Mouse (Mus musculus): ENCODE data around the gene Dnmt1. TPM values are rescaled to one million over a fixed set of nuclear protein-coding genes. Genes with fewer than 3 reads are reported as not detected.

Gene Dnmt1
- total RNA-seq, 1 experiment from 2014 or later, result 44.6 TPM

DNA sequence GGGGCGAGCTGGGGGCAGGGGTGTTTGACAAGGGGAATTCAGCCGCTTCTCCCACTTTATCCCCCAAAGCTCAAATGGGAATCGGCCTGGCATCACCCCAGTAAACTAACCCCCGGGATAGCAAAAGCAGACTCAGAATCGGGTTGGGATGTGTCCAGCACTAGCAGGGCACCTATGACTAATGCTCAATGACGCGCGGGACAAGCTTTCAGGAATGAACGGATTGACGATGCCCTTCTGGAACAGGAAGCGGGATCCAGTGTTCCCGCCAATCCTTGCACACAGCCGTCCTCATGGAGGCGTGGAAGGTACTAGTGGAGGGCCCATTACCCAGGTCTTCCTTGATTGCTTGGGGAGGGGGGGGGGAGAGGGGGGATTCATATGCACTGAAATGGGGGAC lies 8.2 kb downstream of the Dnmt1 start:
- no peak for ATAC-seq (replicated peaks; ENCODE audit: insufficient number of reproducible peaks, low FRiP score, low TSS enrichment, poor library complexity, severe bottlenecking)

DNA sequence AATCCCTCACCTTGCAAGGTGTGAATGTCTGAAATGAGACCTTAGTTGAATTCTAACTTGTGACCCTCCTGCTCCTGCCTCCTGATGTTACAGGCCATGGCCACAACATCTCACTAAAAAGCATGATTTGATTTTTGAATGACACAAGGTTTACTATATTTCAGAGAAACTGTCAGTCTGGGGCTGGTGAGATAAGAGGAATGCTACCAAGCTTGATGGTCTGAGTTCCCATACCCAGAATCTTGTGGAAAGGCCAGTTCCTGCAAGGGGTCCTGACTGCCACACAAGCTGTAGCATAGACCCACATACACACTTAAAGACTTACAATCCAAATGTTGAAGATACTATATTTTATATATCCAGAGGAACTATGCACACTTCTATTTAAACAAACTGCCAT lies 9.3 kb downstream of the Dnmt1 start:
- no peak for ATAC-seq (replicated peaks; ENCODE audit: insufficient number of reproducible peaks, low FRiP score, low TSS enrichment, poor library complexity, severe bottlenecking)

DNA sequence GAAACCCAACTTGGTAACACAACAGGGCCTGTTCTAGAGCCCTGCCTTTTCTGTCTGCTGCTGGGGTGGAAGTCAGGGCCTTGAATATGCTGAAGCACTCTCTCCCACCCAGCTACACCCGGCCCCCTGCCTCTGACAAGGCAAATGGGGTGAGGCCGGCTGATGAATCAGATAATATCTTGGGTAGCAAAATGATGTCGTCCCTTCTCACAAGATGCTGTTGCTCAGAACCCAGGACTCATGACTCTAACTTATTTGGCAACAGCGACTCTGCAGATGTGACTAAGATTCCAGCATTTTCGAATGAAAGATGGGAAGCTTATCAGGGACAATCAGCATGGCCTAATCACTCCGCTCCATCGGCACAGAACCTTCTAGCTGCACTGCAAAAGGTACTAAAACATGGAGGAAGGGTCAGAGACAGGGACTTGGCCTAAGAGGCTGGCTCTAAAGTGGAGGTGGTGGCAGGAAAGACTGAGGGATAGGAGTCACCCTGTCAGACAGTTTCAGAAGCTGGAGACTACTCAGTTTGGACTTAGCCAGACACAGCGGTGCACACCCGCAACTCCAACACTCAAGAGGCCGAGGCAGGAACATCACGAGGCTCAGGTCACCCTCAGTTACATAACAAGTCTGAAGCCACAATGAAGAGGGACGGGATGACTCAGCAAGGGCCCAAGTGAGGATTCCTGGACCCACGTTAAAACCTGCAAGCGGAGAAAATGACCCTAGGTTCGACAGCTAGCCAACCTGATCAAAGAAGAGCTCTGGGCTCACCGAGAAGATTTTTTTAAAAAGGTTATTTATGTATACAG lies 13.4 kb downstream of the Dnmt1 start:
- no peak for ATAC-seq (replicated peaks; ENCODE audit: insufficient number of reproducible peaks, low FRiP score, low TSS enrichment, poor library complexity, severe bottlenecking)

DNA sequence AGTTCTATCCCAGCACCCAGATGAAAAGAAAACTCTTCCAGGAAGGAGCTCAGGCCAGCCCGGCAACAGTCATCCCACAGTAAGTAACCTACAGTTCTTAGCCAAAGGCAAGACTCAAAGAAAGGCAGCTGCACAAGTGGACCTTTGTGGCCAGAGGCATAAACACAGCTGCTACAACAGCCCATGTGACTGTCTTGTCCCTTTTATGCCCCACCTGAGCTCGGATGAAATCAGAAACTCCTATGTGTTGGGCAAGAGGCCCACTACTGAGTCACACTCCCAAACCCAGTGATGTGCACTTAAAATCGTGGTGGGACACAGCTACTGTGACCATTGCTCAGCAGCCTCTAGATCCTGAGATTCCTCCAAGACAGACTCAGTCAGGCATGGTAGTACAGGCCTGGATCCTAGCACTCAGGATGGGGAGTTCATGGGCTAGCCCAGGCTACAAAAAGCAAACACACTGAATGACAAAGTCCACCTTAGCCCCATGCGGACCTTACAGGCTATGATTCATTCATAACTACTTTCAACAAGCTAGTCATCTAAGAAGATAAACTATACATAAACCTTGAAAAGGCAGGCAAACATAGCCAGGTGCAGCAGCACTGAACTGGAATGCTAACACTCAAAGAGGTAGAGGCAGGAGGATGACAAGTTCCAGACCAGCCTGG lies 14.9 kb downstream of the Dnmt1 start:
- ATAC-seq (replicated peaks; ENCODE audit: insufficient number of reproducible peaks, low FRiP score, low TSS enrichment, poor library complexity, severe bottlenecking), result no peak

DNA sequence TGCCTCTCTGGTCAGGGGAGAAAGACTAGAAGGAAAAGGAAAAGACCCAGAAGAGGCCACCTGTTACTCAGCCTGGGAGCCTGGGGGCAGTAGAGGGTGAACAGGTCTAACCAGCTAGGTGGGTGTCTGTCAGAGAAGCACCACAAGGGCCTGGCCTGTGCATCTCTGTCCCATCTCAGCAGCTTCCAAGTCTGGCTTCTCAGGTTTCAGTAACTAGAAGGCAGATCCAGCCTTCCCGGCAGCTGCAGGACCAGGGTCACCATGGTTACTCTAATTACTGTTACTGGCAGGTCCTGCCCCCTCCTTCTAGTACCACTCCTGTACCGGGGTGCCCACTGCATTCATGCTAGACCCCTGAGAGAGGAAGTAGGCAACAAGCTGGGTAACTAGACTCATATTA lies 15.8 kb downstream of the Dnmt1 start:
- ATAC-seq (replicated peaks; ENCODE audit: insufficient number of reproducible peaks, low FRiP score, low TSS enrichment, poor library complexity, severe bottlenecking), result no peak

DNA sequence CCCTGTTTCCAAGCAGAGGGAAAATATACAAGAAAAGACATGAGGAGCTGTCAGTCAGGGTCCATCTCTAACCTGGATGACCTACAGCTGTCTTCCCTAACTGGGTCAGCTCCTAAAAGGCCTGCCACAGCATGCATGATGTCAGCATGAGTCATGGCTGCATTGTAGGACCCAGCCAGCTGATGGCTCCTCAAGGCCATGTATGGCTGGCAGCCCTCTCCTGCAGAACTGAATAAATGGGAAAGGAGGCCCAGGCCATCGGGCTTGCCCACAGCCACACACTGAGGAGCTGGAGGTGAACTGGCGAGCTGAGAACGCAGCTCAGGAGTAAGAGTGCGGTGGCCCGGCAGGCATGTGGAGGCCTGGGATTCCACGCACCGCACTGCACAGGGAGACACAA lies 16.3 kb downstream of the Dnmt1 start:
- ATAC-seq (replicated peaks; ENCODE audit: insufficient number of reproducible peaks, low FRiP score, low TSS enrichment, poor library complexity, severe bottlenecking), result no peak

DNA sequence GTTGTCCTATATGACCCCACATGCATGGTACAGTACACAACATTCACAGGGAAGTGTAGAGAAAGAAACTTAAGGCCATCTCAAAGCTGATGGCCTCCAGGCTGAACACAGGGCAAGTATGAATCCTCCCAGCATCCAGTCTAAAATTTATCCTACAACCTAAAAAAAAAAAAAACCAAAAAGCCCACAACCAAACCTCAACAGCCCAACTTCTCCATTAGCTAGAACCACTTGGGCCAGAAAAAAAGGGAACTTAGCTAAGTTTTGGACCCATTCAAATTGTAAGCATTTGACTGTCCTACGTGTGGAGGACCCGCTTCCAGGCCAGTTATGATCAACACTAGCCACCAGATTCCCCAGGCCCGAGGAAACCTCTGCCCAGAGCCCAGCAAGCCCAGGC lies 36.4 kb downstream of the Dnmt1 start:
- ATAC-seq (replicated peaks; ENCODE audit: insufficient number of reproducible peaks, low FRiP score, low TSS enrichment, poor library complexity, severe bottlenecking), result no peak

DNA sequence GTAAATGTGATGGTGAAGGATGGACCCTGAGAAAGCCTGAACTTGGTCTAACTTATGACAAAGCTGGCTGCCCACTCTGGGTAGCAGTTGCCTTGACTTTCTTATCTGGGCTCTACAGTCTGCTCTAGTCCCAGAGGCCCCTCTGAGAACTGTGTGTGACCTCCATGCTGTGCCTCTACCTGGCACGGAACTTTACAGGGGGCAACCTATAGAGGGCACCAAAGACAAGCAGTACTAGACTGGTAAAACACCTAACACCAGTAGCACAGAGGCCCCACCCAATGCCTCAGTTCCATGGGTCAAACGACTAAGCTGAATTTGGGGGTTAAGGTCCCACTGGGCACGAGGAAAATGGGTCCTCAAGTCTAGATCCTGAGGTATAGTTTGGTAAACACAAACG lies 43.5 kb downstream of the Dnmt1 start:
- no peak; the same call in 1 of the 2 replicates for ATAC-seq (replicated peaks; ENCODE audit: insufficient number of reproducible peaks, low FRiP score, low TSS enrichment, poor library complexity, severe bottlenecking)

DNA sequence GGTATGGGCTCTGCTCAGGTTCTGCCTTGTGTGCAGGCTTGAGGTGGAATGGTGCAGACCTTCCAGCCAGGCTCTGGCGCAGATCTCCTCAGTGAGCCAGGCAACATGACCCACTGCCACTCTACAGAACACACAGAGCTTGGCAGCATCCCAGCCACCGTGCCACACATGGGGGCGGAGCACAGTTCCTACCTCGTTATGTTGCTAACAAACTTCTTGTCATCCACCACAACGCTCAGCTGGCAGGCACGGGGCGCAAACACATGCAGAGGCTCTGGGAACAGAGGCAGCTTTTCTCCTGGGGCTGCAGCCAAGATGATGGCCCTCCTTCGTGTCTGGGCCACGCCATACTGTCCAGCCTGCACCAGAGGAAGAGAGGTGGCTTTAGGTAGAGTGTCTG lies 49.7 kb downstream of the Dnmt1 start:
- ATAC-seq (replicated peaks; ENCODE audit: insufficient number of reproducible peaks, low FRiP score, low TSS enrichment, poor library complexity, severe bottlenecking), result no peak

DNA sequence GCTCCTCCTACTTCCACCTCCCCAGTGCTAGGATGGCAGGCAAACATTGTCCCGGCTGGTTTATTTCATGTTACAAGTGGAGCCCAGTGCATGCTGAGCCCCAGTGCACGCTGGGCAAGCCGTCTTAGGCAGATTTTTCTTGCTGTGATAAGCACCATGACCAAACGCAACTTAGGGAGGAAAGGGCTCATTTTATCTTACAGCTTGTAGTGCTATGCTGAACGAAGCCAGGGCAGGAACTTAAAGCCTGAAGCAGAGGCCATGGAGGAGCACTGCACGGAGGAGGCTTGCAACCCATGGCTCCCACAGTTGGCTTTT lies 57.6 kb downstream of the Dnmt1 start:
- no peak for ATAC-seq (replicated peaks; ENCODE audit: insufficient number of reproducible peaks, low FRiP score, low TSS enrichment, poor library complexity, severe bottlenecking)

DNA sequence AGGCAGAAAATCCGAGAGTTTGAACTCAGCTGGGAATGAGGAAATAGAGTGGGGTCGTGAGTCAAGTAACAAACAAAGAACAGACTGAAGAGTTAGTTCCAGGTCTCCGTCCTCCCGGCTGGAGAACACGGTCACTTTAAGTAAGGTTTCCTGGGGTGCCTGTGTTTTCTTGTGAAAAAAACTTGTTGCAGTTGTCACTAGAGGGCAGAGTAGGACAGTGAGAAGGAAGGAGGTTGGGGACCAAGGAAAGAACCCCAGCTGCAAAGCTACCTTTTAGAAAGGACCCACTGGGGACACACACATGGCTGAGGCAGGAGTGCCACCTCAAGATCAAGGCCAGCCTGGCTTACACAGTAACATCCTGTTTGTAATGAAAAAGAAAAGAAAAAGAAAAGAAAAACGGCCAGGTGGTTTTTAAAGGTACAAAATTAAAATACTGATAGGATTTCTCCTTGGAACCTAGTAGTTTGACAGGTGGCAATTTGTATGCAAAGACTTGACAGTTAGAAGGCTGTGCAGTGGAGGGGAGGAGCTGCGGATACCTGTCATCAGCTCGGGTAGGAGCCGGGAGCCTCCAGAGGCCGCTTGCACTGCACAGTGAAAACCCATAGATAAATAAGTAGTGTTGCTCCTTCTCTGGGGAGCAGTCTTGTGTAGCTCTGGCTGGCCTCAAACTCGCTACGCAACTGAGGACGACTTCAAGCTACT lies 58.1 kb downstream of the Dnmt1 start:
- ATAC-seq (replicated peaks; ENCODE audit: insufficient number of reproducible peaks, low FRiP score, low TSS enrichment, poor library complexity, severe bottlenecking), result 0 out of 2 replicates have a peak, but pooled peaks have one; percentile 24

DNA sequence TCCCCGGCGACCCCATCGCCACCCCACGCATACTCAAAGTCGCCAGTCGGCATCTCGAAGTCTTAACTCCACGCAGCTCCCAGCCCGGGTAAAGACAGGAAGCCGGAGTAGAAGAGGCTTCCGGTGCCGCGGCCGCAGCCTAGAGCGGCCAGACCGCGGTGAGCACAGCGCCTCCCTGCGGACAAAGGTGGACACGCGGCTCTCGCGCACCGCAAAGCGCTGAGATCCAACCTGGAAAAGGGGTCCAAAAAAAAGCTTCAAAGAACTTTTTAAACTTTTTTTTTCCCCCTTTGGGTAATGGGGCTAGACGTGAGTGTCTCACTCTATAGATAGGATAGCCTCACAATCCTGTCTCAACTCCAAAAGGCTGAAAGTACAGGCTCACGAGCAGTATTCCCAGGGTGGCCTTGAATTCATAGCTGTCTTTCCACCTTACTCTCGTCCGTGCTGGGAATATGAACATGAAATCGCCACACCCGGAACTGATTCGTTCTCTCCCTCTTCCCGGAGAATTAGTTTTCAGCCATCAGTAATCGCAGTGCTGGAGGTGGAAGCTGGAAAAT lies 61.1 kb downstream of the Dnmt1 start, which contains the start of gene Eif3g:
Gene Eif3g, minus strand, starts transcription at position 113 of the 563 bp plus-strand sequence.
- peak; percentile 81 for ATAC-seq (replicated peaks; ENCODE audit: insufficient number of reproducible peaks, low FRiP score, low TSS enrichment, poor library complexity, severe bottlenecking)

DNA sequence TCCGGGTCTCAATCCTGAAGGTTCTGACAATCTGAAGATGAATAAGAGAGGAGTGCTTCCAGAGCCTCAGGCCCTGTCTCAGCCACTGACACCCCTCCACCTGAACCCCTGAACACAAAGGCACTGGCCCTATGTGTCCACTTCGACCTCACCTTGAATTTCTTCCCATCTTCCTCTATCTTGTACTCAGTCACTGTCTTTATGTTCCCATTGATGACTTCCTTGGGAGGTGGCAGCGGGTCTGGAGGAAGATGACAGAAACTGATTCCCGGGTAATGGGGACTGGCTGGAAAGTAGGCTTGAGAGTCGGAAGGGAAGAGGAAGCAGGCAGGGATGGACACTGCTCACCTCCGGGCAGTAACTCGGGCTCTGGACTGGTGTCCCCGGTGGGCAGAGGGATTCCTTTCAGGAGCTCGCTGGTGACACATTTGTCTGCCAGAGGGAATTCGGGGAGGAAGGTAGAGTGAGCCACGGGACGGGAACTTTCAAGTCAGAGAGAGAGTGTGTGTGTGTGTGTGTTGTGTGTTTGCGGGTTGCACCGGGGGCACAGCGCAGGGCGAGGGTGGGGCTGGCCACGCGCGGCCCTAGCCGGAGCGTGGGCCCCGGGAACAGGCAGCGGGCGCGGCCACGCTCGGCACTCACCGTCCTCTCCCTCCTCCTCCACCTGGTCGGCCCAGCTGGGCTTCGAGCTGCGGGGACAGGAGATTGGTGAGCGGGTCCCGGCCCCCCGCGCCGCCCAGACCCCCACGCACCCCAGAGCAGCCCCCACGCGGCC lies 61.8 kb downstream of the Dnmt1 start:
- ATAC-seq (replicated peaks; ENCODE audit: insufficient number of reproducible peaks, low FRiP score, low TSS enrichment, poor library complexity, severe bottlenecking), result no peak

DNA sequence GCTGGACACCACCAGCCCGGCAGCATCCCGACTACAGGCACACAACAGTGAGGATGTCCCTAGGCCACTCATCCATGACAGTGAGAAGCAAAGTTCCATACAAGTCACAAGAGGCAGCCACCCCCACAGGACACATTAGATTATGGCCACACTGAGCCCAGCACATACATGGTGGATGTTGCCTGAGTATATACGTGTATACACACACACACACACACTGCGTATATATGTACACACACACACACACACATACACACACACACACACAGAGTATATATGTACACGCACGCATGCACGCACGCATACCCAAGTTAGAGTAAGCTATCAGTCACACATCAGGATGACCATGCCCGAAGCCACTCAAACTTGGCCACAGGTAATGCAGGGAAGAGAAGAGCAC lies 64.3 kb downstream of the Dnmt1 start:
- ATAC-seq (replicated peaks; ENCODE audit: insufficient number of reproducible peaks, low FRiP score, low TSS enrichment, poor library complexity, severe bottlenecking), result no peak

DNA sequence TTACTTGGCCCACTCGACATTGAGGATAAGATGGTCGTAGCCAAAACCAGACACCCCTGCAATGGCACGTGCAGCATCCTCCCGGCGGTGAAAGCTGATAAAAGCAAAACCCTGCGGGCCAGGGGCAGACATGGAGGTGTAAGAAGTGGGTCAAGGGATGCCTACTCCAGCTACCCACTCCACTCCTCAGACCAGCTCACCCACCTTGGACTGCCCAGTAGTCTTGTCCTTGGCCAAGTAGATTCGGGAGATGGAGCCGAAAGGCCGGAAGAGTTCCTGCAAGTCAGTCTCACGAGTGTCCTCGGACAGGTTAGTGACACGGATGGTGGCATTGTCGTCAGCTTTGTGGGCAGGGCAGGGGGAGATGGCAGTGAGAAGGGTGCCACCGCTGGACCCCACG lies 65.1 kb downstream of the Dnmt1 start:
- ATAC-seq (replicated peaks; ENCODE audit: insufficient number of reproducible peaks, low FRiP score, low TSS enrichment, poor library complexity, severe bottlenecking), result no peak

DNA sequence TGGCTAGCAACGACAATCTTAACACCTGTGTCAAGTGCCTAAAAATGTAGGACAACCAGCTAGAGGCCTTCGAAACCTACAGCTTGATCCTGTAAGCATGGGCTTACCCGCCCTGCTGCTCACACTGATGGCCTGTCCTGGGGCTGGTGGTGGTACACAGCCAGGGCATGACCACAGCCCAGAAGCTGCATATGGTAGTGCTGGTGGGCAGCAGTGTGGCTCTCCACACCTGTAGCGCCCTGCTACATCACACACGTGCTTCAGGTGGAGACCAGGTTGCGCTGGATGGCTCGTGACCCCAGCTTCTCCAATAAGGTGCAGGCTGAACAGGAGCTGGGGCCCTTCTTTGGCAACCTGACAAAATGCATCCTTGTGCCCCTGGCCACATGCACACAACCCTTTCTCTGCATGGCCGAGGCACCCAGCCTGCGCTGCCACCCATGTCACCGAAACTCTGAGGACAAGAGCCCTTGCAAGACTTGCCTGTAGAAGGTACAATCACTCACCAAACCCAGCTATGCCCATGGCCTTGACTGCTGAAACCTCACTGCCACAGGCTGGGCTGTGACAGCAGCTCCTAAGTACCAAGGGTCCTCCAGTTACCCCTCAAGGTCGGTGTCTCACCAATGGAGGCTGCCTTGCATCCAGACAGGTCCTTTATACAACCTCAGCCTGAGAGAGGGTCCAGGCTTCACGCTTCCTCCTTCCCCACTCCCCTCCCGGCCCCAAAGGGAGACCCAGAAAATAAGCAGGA lies 65.9 kb downstream of the Dnmt1 start:
- ATAC-seq (replicated peaks; ENCODE audit: insufficient number of reproducible peaks, low FRiP score, low TSS enrichment, poor library complexity, severe bottlenecking), result no peak

DNA sequence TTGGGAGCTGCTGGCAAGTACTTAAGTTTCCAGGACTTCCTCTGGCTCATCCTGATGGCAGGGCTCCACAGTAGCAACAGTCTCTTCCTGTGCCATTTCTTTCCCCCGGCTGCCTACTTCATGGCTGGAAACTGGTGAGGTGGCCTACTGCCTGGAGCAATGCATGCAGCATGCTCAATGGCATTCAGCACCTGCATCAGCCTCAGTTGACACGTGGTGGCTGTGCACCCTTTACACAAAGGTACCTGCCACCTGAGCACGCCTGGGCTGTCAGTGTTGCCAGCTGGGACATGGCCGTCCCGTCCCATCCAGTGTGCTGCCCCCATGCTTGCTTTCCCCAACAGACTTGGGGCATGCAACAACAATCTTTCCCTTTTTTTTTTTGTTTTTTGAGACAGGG lies 66.6 kb downstream of the Dnmt1 start:
- ATAC-seq (replicated peaks; ENCODE audit: insufficient number of reproducible peaks, low FRiP score, low TSS enrichment, poor library complexity, severe bottlenecking), result no peak

DNA sequence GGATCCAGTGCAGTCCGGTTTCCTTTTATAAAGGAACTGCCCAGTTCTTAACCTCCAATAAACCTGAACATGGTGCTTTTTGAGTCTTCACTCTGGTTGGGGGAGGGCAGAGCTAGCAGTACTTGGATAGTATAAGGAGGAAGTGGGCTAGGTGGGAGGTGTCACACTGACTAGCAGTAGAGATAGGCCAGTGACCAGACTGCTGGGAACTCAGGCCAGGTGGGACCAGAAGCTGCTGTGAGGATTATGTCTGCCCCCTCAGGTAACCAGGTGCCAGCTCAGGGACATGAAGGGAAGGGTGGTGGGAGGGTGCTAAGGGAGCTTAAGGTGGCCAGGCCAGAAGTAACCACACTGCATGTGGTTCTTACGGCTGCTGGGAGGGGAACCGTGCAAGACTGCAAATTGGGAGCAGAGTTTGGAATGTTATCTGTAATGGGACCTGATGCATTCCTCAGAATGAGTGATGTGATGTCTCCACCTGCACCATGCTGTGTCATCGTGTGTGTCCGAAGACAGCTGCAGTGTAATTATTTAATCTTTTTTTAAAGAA lies 67.5 kb downstream of the Dnmt1 start:
- no peak for ATAC-seq (replicated peaks; ENCODE audit: insufficient number of reproducible peaks, low FRiP score, low TSS enrichment, poor library complexity, severe bottlenecking)
